Mouse (Mus musculus): Measurements from ENCODE around the gene Cadps2. TPM values are rescaled to one million over a fixed set of nuclear protein-coding genes. Genes with fewer than 3 reads are reported as not detected.

Cadps2 gene
- polyA plus RNA-seq, 1 experiment from 2014 or later: 3.2 TPM

GRCm38 (mm10) chr6:23728620-23729019, 110.6 kb downstream of the Cadps2 start:
- ATAC-seq (ENCODE audit: low FRiP score) (no peak), DNase-seq (ENCODE audit: low spot score, missing footprints) (no peak)
- Histone ChIP-seq H3K4me3 (ENCODE audit: low read depth, low read length) (no peak overlapping the region), H3K4me1 (ENCODE audit: control insufficient read depth, insufficient read depth, low read length) (peaks cover 13% of the 10 kb centered on the region), H3K36me3 (ENCODE audit: control insufficient read depth, insufficient read depth, low read length) (no peaks in the 10 kb centered on the region), H3K27ac (ENCODE audit: low read depth, low read length) (no peak overlapping the region), H3K9ac (ENCODE audit: low read length) (no peak overlapping the region), H3K9me3 (ENCODE audit: control insufficient read depth, low read length) (no peaks in the 10 kb centered on the region), H3K4me2 (no peak overlapping the region), H3K27me3 (ENCODE audit: control insufficient read depth, insufficient read depth, low read length) (no peaks in the 10 kb centered on the region)
- 85% methylated on average over 3 of the region's 3 CpGs for WGBS

- H3K4me2 ChIP-seq: no peak overlapping the region
- ATAC-seq (ENCODE audit: low FRiP score) (no peak), DNase-seq (ENCODE audit: low spot score, missing footprints) (no peak)
- H3K27me3 ChIP-seq (ENCODE audit: control insufficient read depth, insufficient read depth, low read length): no peaks in the 10 kb centered on the region
- H3K4me3 ChIP-seq (ENCODE audit: low read depth, low read length): no peak overlapping the region
- no peak overlapping the region for H3K9ac ChIP-seq (ENCODE audit: low read length)
- no peaks in the 10 kb centered on the region for H3K4me1 ChIP-seq (ENCODE audit: control insufficient read depth, insufficient read depth, low read length)
- H3K9me3 ChIP-seq (ENCODE audit: control insufficient read depth, low read length): no peaks in the 10 kb centered on the region
- H3K36me3 ChIP-seq (ENCODE audit: control insufficient read depth, insufficient read depth, low read length): no peaks in the 10 kb centered on the region
- 93% methylated on average over 4 of the region's 4 CpGs for WGBS
- no peak overlapping the region for H3K27ac ChIP-seq (ENCODE audit: low read depth, low read length)
Measured at GRCm38 (mm10) chr6:23723697-23724096, 115.5 kb downstream of the Cadps2 start.

GRCm38 (mm10) chr6:23720401-23720800, 118.8 kb downstream of the Cadps2 start:
- Histone ChIP-seq H3K4me3 (ENCODE audit: low read depth, low read length) (no peak overlapping the region), H3K4me2 (no peak overlapping the region), H3K9ac (ENCODE audit: low read length) (no peak overlapping the region), H3K27me3 (ENCODE audit: control insufficient read depth, insufficient read depth, low read length) (no peaks in the 10 kb centered on the region), H3K36me3 (ENCODE audit: control insufficient read depth, insufficient read depth, low read length) (no peaks in the 10 kb centered on the region), H3K27ac (ENCODE audit: low read depth, low read length) (no peak overlapping the region), H3K9me3 (ENCODE audit: control insufficient read depth, low read length) (no peaks in the 10 kb centered on the region), H3K4me1 (ENCODE audit: control insufficient read depth, insufficient read depth, low read length) (no peaks in the 10 kb centered on the region)
- ATAC-seq (ENCODE audit: low FRiP score) (no peak), DNase-seq (ENCODE audit: low spot score, missing footprints) (no peak)
- WGBS: 93% methylated on average over 2 of the region's 2 CpGs

GRCm38 (mm10) chr6:23707506-23707905, 131.7 kb downstream of the Cadps2 start:
- 79% methylated on average over 3 of the region's 3 CpGs for WGBS
- H3K9me3 ChIP-seq (ENCODE audit: control insufficient read depth, low read length): no peaks in the 10 kb centered on the region
- no peak overlapping the region for H3K27ac ChIP-seq (ENCODE audit: low read depth, low read length)
- H3K27me3 ChIP-seq (ENCODE audit: control insufficient read depth, insufficient read depth, low read length): no peaks in the 10 kb centered on the region
- H3K4me2 ChIP-seq: no peak overlapping the region
- no peaks in the 10 kb centered on the region for H3K36me3 ChIP-seq (ENCODE audit: control insufficient read depth, insufficient read depth, low read length)
- H3K4me3 ChIP-seq (ENCODE audit: low read depth, low read length): no peak overlapping the region
- DNase-seq (ENCODE audit: low spot score, missing footprints): no peak
- ATAC-seq (ENCODE audit: low FRiP score): no peak
- no peaks in the 10 kb centered on the region for H3K4me1 ChIP-seq (ENCODE audit: control insufficient read depth, insufficient read depth, low read length)
- H3K9ac ChIP-seq (ENCODE audit: low read length): no peak overlapping the region

- Histone ChIP-seq H3K27me3 (ENCODE audit: control insufficient read depth, insufficient read depth, low read length) (no peaks in the 10 kb centered on the region), H3K9ac (ENCODE audit: low read length) (no peak overlapping the region), H3K4me2 (no peak overlapping the region), H3K36me3 (ENCODE audit: control insufficient read depth, insufficient read depth, low read length) (no peaks in the 10 kb centered on the region), H3K4me3 (ENCODE audit: low read depth, low read length) (no peak overlapping the region), H3K9me3 (ENCODE audit: control insufficient read depth, low read length) (no peaks in the 10 kb centered on the region), H3K27ac (ENCODE audit: low read depth, low read length) (no peak overlapping the region), H3K4me1 (ENCODE audit: control insufficient read depth, insufficient read depth, low read length) (no peaks in the 10 kb centered on the region)
- no peak for DNase-seq (ENCODE audit: low spot score, missing footprints)
- ATAC-seq (ENCODE audit: low FRiP score): no peak
- WGBS: 79% methylated on average over 3 of the region's 3 CpGs
Measured at GRCm38 (mm10) chr6:23700879-23701278, 138.3 kb downstream of the Cadps2 start.

GRCm38 (mm10) chr6:23678172-23678571, 161.0 kb downstream of the Cadps2 start:
- Histone ChIP-seq H3K9ac (ENCODE audit: low read length) (no peak overlapping the region), H3K27me3 (ENCODE audit: control insufficient read depth, insufficient read depth, low read length) (no peaks in the 10 kb centered on the region), H3K4me3 (ENCODE audit: low read depth, low read length) (no peak overlapping the region), H3K4me2 (no peak overlapping the region), H3K36me3 (ENCODE audit: control insufficient read depth, insufficient read depth, low read length) (no peaks in the 10 kb centered on the region), H3K9me3 (ENCODE audit: control insufficient read depth, low read length) (no peaks in the 10 kb centered on the region), H3K27ac (ENCODE audit: low read depth, low read length) (no peak overlapping the region), H3K4me1 (ENCODE audit: control insufficient read depth, insufficient read depth, low read length) (no peaks in the 10 kb centered on the region)
- ATAC-seq (ENCODE audit: low FRiP score) (no peak), DNase-seq (ENCODE audit: low spot score, missing footprints) (no peak)
- 85% methylated on average over 1 of the region's 1 CpGs for WGBS

- H3K4me1 ChIP-seq (ENCODE audit: control insufficient read depth, insufficient read depth, low read length): no peaks in the 10 kb centered on the region
- ATAC-seq (ENCODE audit: low FRiP score): no peak
- 81% methylated on average over 2 of the region's 2 CpGs for WGBS
Measured at GRCm38 (mm10) chr6:23655036-23655435, 184.2 kb downstream of the Cadps2 start, which contains the start of gene Rnf148. TSS of gene Rnf148 (minus strand) at chr6:23655136.

GRCm38 (mm10) chr6:23650205-23650604, 189.0 kb downstream of the Cadps2 start, which contains the start of gene Rnf133:
TSS of gene Rnf133 (minus strand) at chr6:23650305.
- Histone ChIP-seq H3K4me1 (ENCODE audit: control insufficient read depth, insufficient read depth, low read length) (no peaks in the 10 kb centered on the region), H3K27me3 (ENCODE audit: control insufficient read depth, insufficient read depth, low read length) (no peaks in the 10 kb centered on the region), H3K27ac (ENCODE audit: low read depth, low read length) (no peak within 1 kb of the TSS), H3K9ac (ENCODE audit: low read length) (no peak within 1 kb of the TSS), H3K36me3 (ENCODE audit: control insufficient read depth, insufficient read depth, low read length) (no peaks in the 10 kb centered on the region), H3K4me2 (no peak within 1 kb of the TSS), H3K9me3 (ENCODE audit: control insufficient read depth, low read length) (no peaks in the 10 kb centered on the region), H3K4me3 (ENCODE audit: low read depth, low read length) (no peak within 1 kb of the TSS)
- DNase-seq (ENCODE audit: low spot score, missing footprints) (no peak), ATAC-seq (ENCODE audit: low FRiP score) (no peak)
- WGBS: 99% methylated on average over 2 of the region's 2 CpGs

More at GRCm38 (mm10) chr6:23655036-23655435, 184.2 kb downstream of the Cadps2 start, which contains the start of gene Rnf148:
- H3K27me3 ChIP-seq (ENCODE audit: control insufficient read depth, insufficient read depth, low read length): no peaks in the 10 kb centered on the region
- H3K4me3 ChIP-seq (ENCODE audit: low read depth, low read length): no peak within 1 kb of the TSS
- no peaks in the 10 kb centered on the region for H3K36me3 ChIP-seq (ENCODE audit: control insufficient read depth, insufficient read depth, low read length)
- H3K9me3 ChIP-seq (ENCODE audit: control insufficient read depth, low read length): no peaks in the 10 kb centered on the region
- H3K4me2 ChIP-seq: no peak within 1 kb of the TSS
- no peak within 1 kb of the TSS for H3K9ac ChIP-seq (ENCODE audit: low read length)
- DNase-seq (ENCODE audit: low spot score, missing footprints): no peak
- no peak within 1 kb of the TSS for H3K27ac ChIP-seq (ENCODE audit: low read depth, low read length)

- Histone ChIP-seq H3K4me1 (ENCODE audit: control insufficient read depth, insufficient read depth, low read length) (no peaks in the 10 kb centered on the region), H3K27me3 (ENCODE audit: control insufficient read depth, insufficient read depth, low read length) (no peaks in the 10 kb centered on the region), H3K9ac (ENCODE audit: low read length) (no peak overlapping the region), H3K27ac (ENCODE audit: low read depth, low read length) (no peak overlapping the region), H3K9me3 (ENCODE audit: control insufficient read depth, low read length) (no peaks in the 10 kb centered on the region), H3K4me3 (ENCODE audit: low read depth, low read length) (no peak overlapping the region), H3K36me3 (ENCODE audit: control insufficient read depth, insufficient read depth, low read length) (no peaks in the 10 kb centered on the region), H3K4me2 (no peak overlapping the region)
- DNase-seq (ENCODE audit: low spot score, missing footprints) (no peak), ATAC-seq (ENCODE audit: low FRiP score) (no peak)
- 77% methylated on average over 8 of the region's 8 CpGs for WGBS
Measured at GRCm38 (mm10) chr6:23648732-23649131, 190.5 kb downstream of the Cadps2 start.
